Mouse (Mus musculus): Measurements from ENCODE around the gene Gas7. TPM values are rescaled to one million over a fixed set of nuclear protein-coding genes. Genes with fewer than 3 reads are reported as not detected.

Gas7 gene
- polyA plus RNA-seq, 2 experiments = 9.8 to 18.2 TPM

GRCm38 (mm10) chr11:67431116-67431645, 24.1 kb upstream of the Gas7 start:
- Histone ChIP-seq H3K4me2 (replicated peaks; ENCODE audit: low read depth, low read length, severe bottlenecking) (no peak overlapping the region), H3K27me3 (ENCODE audit: control insufficient read depth, insufficient read depth, low read length) (no peaks in the 10 kb centered on the region), H3K4me1 (ENCODE audit: control insufficient read depth, insufficient read depth, low read length) (0 out of 2 replicates have a peak, but pooled peaks cover 4% of the 10 kb centered on the region), H3K27ac (replicated peaks; ENCODE audit: low read depth, low read length) (no peak overlapping the region), H3K9me3 (ENCODE audit: control insufficient read depth, low read length) (no peaks in the 10 kb centered on the region), H3K9ac (ENCODE audit: low read depth, low read length, severe bottlenecking) (no peak overlapping the region), H3K36me3 (ENCODE audit: control insufficient read depth, insufficient read depth, low read length) (no peaks in the 10 kb centered on the region), H3K4me3 (replicated peaks; ENCODE audit: low read length) (no peak overlapping the region)
- WGBS = 26% methylated on average over 14 of the region's 14 CpGs
- DNase-seq (ENCODE audit: low spot score) (no peak), ATAC-seq (ENCODE audit: low FRiP score, low read depth) (no peak)
- TF ChIP-seq POLR2A (IDR thresholded peaks at IDR 0.05; ENCODE audit: borderline replicate concordance, extremely low read depth, insufficient read depth, insufficient read length) = no peak

- Histone ChIP-seq H3K4me2 (replicated peaks; ENCODE audit: low read depth, low read length, severe bottlenecking) (no peak overlapping the region), H3K36me3 (ENCODE audit: control insufficient read depth, insufficient read depth, low read length) (no peaks in the 10 kb centered on the region), H3K4me3 (replicated peaks; ENCODE audit: low read length) (no peak overlapping the region), H3K4me1 (ENCODE audit: control insufficient read depth, insufficient read depth, low read length) (0 out of 2 replicates have a peak, but pooled peaks cover 4% of the 10 kb centered on the region), H3K9me3 (ENCODE audit: control insufficient read depth, low read length) (no peaks in the 10 kb centered on the region), H3K27ac (replicated peaks; ENCODE audit: low read depth, low read length) (no peak overlapping the region), H3K9ac (ENCODE audit: low read depth, low read length, severe bottlenecking) (no peak overlapping the region), H3K27me3 (ENCODE audit: control insufficient read depth, insufficient read depth, low read length) (no peaks in the 10 kb centered on the region)
- 67% methylated on average over 4 of the region's 4 CpGs for WGBS
- no peak for ATAC-seq (ENCODE audit: low FRiP score, low read depth)
- DNase-seq (ENCODE audit: low spot score) = no peak
- no peak for TF ChIP-seq POLR2A (IDR thresholded peaks at IDR 0.05; ENCODE audit: borderline replicate concordance, extremely low read depth, insufficient read depth, insufficient read length)
Measured at GRCm38 (mm10) chr11:67431864-67432263, 23.4 kb upstream of the Gas7 start.

GRCm38 (mm10) chr11:67433763-67434162, 21.5 kb upstream of the Gas7 start:
- Histone ChIP-seq H3K27ac (replicated peaks; ENCODE audit: low read depth, low read length) (no peak overlapping the region), H3K4me3 (replicated peaks; ENCODE audit: low read length) (no peak overlapping the region), H3K9me3 (ENCODE audit: control insufficient read depth, low read length) (no peaks in the 10 kb centered on the region), H3K4me1 (ENCODE audit: control insufficient read depth, insufficient read depth, low read length) (0 out of 2 replicates have a peak, but pooled peaks cover 4% of the 10 kb centered on the region), H3K4me2 (replicated peaks; ENCODE audit: low read depth, low read length, severe bottlenecking) (no peak overlapping the region), H3K9ac (ENCODE audit: low read depth, low read length, severe bottlenecking) (no peak overlapping the region), H3K36me3 (ENCODE audit: control insufficient read depth, insufficient read depth, low read length) (no peaks in the 10 kb centered on the region), H3K27me3 (ENCODE audit: control insufficient read depth, insufficient read depth, low read length) (no peaks in the 10 kb centered on the region)
- no peak for DNase-seq (ENCODE audit: low spot score)
- no peak for ATAC-seq (ENCODE audit: low FRiP score, low read depth)
- no peak for TF ChIP-seq POLR2A (IDR thresholded peaks at IDR 0.05; ENCODE audit: borderline replicate concordance, extremely low read depth, insufficient read depth, insufficient read length)
- 79% methylated on average over 5 of the region's 5 CpGs for WGBS

- Histone ChIP-seq H3K9me3 (ENCODE audit: control insufficient read depth, low read length) (no peaks in the 10 kb centered on the region), H3K36me3 (ENCODE audit: control insufficient read depth, insufficient read depth, low read length) (no peaks in the 10 kb centered on the region), H3K4me3 (replicated peaks; ENCODE audit: low read length) (no peak overlapping the region), H3K4me1 (ENCODE audit: control insufficient read depth, insufficient read depth, low read length) (no peaks in the 10 kb centered on the region), H3K9ac (ENCODE audit: low read depth, low read length, severe bottlenecking) (no peak overlapping the region), H3K27me3 (ENCODE audit: control insufficient read depth, insufficient read depth, low read length) (no peaks in the 10 kb centered on the region), H3K4me2 (replicated peaks; ENCODE audit: low read depth, low read length, severe bottlenecking) (no peak overlapping the region), H3K27ac (replicated peaks; ENCODE audit: low read depth, low read length) (no peak overlapping the region)
- WGBS = 92% methylated on average over 5 of the region's 5 CpGs
- ATAC-seq (ENCODE audit: low FRiP score, low read depth) (no peak), DNase-seq (ENCODE audit: low spot score) (no peak)
- no peak for TF ChIP-seq POLR2A (IDR thresholded peaks at IDR 0.05; ENCODE audit: borderline replicate concordance, extremely low read depth, insufficient read depth, insufficient read length)
Measured at GRCm38 (mm10) chr11:67438746-67439145, 16.5 kb upstream of the Gas7 start.

GRCm38 (mm10) chr11:67445058-67445825, 10.0 kb upstream of the Gas7 start:
- no peak overlapping the region for H3K27ac ChIP-seq (replicated peaks; ENCODE audit: low read depth, low read length)
- no peak for DNase-seq (ENCODE audit: low spot score)
- H3K9ac ChIP-seq (ENCODE audit: low read depth, low read length, severe bottlenecking) = no peak overlapping the region
- H3K4me2 ChIP-seq (replicated peaks; ENCODE audit: low read depth, low read length, severe bottlenecking) = no peak overlapping the region
- no peak for ATAC-seq (ENCODE audit: low FRiP score, low read depth)
- no peak for TF ChIP-seq POLR2A (IDR thresholded peaks at IDR 0.05; ENCODE audit: borderline replicate concordance, extremely low read depth, insufficient read depth, insufficient read length)
- no peaks in the 10 kb centered on the region for H3K36me3 ChIP-seq (ENCODE audit: control insufficient read depth, insufficient read depth, low read length)
- WGBS = 74% methylated on average over 14 of the region's 14 CpGs
- H3K4me1 ChIP-seq (ENCODE audit: control insufficient read depth, insufficient read depth, low read length) = no peaks in the 10 kb centered on the region
- H3K4me3 ChIP-seq (replicated peaks; ENCODE audit: low read length) = no peak overlapping the region
- no peaks in the 10 kb centered on the region for H3K9me3 ChIP-seq (ENCODE audit: control insufficient read depth, low read length)
- H3K27me3 ChIP-seq (ENCODE audit: control insufficient read depth, insufficient read depth, low read length) = no peaks in the 10 kb centered on the region

All from limb, embryonic 14.5 days (tissue).